Mouse (Mus musculus): ENCODE data around the gene Trio. TPM values are rescaled to one million over a fixed set of nuclear protein-coding genes. Genes with fewer than 3 reads are reported as not detected.

Gene Trio
- polyA plus RNA-seq, 1 experiment from 2014 or later = 36.4 TPM

GRCm38 (mm10) chr15:27797480-27798155 lies 228.0 kb downstream of the Trio start:
- Histone ChIP-seq H3K9me3 (replicated peaks) (no peaks in the 10 kb centered on the region), H3K27me3 (replicated peaks) (no peaks in the 10 kb centered on the region), H3K27ac (replicated peaks) (peak overlapping the region; percentile 81), H3K4me3 (replicated peaks) (no peak overlapping the region), H3K4me2 (no peak overlapping the region), H3K4me1 (peaks cover 74% of the 10 kb centered on the region), H3K36me3 (peaks cover 12% of the 10 kb centered on the region), H3K9ac (replicated peaks) (no peak overlapping the region)
- 0 out of 2 replicates have a peak, but pooled peaks have one; percentile 34 for ATAC-seq (ENCODE audit: low FRiP score)
- 41% methylated on average over 20 of the region's 20 CpGs for WGBS

GRCm38 (mm10) chr15:27796868-27797222 lies 228.8 kb downstream of the Trio start:
- Histone ChIP-seq H3K9me3 (replicated peaks) (no peaks in the 10 kb centered on the region), H3K27me3 (replicated peaks) (no peaks in the 10 kb centered on the region), H3K4me2 (no peak overlapping the region), H3K4me1 (peaks cover 74% of the 10 kb centered on the region), H3K36me3 (peaks cover 9% of the 10 kb centered on the region), H3K9ac (replicated peaks) (no peak overlapping the region), H3K27ac (replicated peaks) (peak overlapping the region; percentile 81), H3K4me3 (replicated peaks) (no peak overlapping the region)
- 64% methylated on average over 7 of the region's 7 CpGs for WGBS
- no peak for ATAC-seq (ENCODE audit: low FRiP score)

- Histone ChIP-seq H3K9me3 (replicated peaks) (no peaks in the 10 kb centered on the region), H3K4me3 (replicated peaks) (no peak overlapping the region), H3K4me1 (peaks cover 74% of the 10 kb centered on the region), H3K36me3 (peaks cover 9% of the 10 kb centered on the region), H3K27me3 (replicated peaks) (no peaks in the 10 kb centered on the region), H3K9ac (replicated peaks) (no peak overlapping the region), H3K4me2 (no peak overlapping the region), H3K27ac (replicated peaks) (peak overlapping the region; percentile 81)
- no peak for ATAC-seq (ENCODE audit: low FRiP score)
- 83% methylated on average over 22 of the region's 22 CpGs for WGBS
Measured at GRCm38 (mm10) chr15:27795942-27796867, 229.4 kb downstream of the Trio start.

- H3K36me3 ChIP-seq = peaks cover 3% of the 10 kb centered on the region; the same call in 1 of the 2 replicates
- no peak overlapping the region for H3K9ac ChIP-seq (replicated peaks)
- no peaks in the 10 kb centered on the region for H3K9me3 ChIP-seq (replicated peaks)
- no peak overlapping the region for H3K4me2 ChIP-seq
- H3K27ac ChIP-seq (replicated peaks) = peak overlapping the region; percentile 73
- peaks cover 83% of the 10 kb centered on the region for H3K4me1 ChIP-seq
- ATAC-seq (ENCODE audit: low FRiP score) = no peak
- 45% methylated on average over 6 of the region's 6 CpGs for WGBS
- no peaks in the 10 kb centered on the region for H3K27me3 ChIP-seq (replicated peaks)
- no peak overlapping the region for H3K4me3 ChIP-seq (replicated peaks)
Measured at GRCm38 (mm10) chr15:27793284-27793683, 232.4 kb downstream of the Trio start.

- Histone ChIP-seq H3K27me3 (replicated peaks) (no peaks in the 10 kb centered on the region), H3K9ac (replicated peaks) (no peak overlapping the region), H3K4me2 (no peak overlapping the region), H3K9me3 (replicated peaks) (no peaks in the 10 kb centered on the region), H3K4me1 (peaks cover 83% of the 10 kb centered on the region), H3K27ac (replicated peaks) (peak overlapping the region; percentile 73), H3K36me3 (no peaks in the 10 kb centered on the region), H3K4me3 (replicated peaks) (no peak overlapping the region)
- ATAC-seq (ENCODE audit: low FRiP score) = no peak
- 51% methylated on average over 11 of the region's 11 CpGs for WGBS
Measured at GRCm38 (mm10) chr15:27792473-27792872, 233.2 kb downstream of the Trio start.

GRCm38 (mm10) chr15:27791141-27791540 lies 234.5 kb downstream of the Trio start:
- ATAC-seq (ENCODE audit: low FRiP score) = no peak
- Histone ChIP-seq H3K9ac (replicated peaks) (no peak overlapping the region), H3K4me2 (no peak overlapping the region), H3K4me3 (replicated peaks) (no peak overlapping the region), H3K9me3 (replicated peaks) (no peaks in the 10 kb centered on the region), H3K27ac (replicated peaks) (no peak overlapping the region), H3K4me1 (peaks cover 83% of the 10 kb centered on the region), H3K36me3 (no peaks in the 10 kb centered on the region), H3K27me3 (replicated peaks) (no peaks in the 10 kb centered on the region)
- 88% methylated on average over 5 of the region's 5 CpGs for WGBS

GRCm38 (mm10) chr15:27790699-27791098 lies 234.9 kb downstream of the Trio start:
- no peak overlapping the region for H3K9ac ChIP-seq (replicated peaks)
- H3K4me3 ChIP-seq (replicated peaks) = no peak overlapping the region
- H3K4me2 ChIP-seq = no peak overlapping the region
- no peaks in the 10 kb centered on the region for H3K27me3 ChIP-seq (replicated peaks)
- 75% methylated on average over 6 of the region's 6 CpGs for WGBS
- no peaks in the 10 kb centered on the region for H3K36me3 ChIP-seq
- no peak for ATAC-seq (ENCODE audit: low FRiP score)
- H3K4me1 ChIP-seq = peaks cover 82% of the 10 kb centered on the region
- H3K9me3 ChIP-seq (replicated peaks) = no peaks in the 10 kb centered on the region
- H3K27ac ChIP-seq (replicated peaks) = peak overlapping the region; percentile 39; the same call in 1 of the 2 replicates

GRCm38 (mm10) chr15:27789325-27789724 lies 236.3 kb downstream of the Trio start:
- 43% methylated on average over 3 of the region's 3 CpGs for WGBS
- H3K4me2 ChIP-seq = no peak overlapping the region
- ATAC-seq (ENCODE audit: low FRiP score) = no peak
- H3K4me1 ChIP-seq = peaks cover 90% of the 10 kb centered on the region
- no peaks in the 10 kb centered on the region for H3K9me3 ChIP-seq (replicated peaks)
- no peaks in the 10 kb centered on the region for H3K27me3 ChIP-seq (replicated peaks)
- no peak overlapping the region for H3K4me3 ChIP-seq (replicated peaks)
- H3K36me3 ChIP-seq = no peaks in the 10 kb centered on the region
- H3K27ac ChIP-seq (replicated peaks) = peak overlapping the region; percentile 85
- 0 out of 2 replicates have a peak overlapping the region, but pooled peaks have one; percentile 5 for H3K9ac ChIP-seq (replicated peaks)

GRCm38 (mm10) chr15:27788122-27788759 lies 237.4 kb downstream of the Trio start:
- H3K4me3 ChIP-seq (replicated peaks) = peak overlapping the region; percentile 36
- H3K27ac ChIP-seq (replicated peaks) = peak overlapping the region; percentile 85
- no peaks in the 10 kb centered on the region for H3K36me3 ChIP-seq
- peaks cover 90% of the 10 kb centered on the region for H3K4me1 ChIP-seq
- peak overlapping the region; percentile 49 for H3K4me2 ChIP-seq
- no peaks in the 10 kb centered on the region for H3K9me3 ChIP-seq (replicated peaks)
- WGBS = 23% methylated on average over 17 of the region's 17 CpGs
- H3K9ac ChIP-seq (replicated peaks) = peak overlapping the region; percentile 38
- H3K27me3 ChIP-seq (replicated peaks) = no peaks in the 10 kb centered on the region
- ATAC-seq (ENCODE audit: low FRiP score) = peak; percentile 18

GRCm38 (mm10) chr15:27787151-27787550 lies 238.5 kb downstream of the Trio start:
- H3K4me1 ChIP-seq = peaks cover 90% of the 10 kb centered on the region
- peak overlapping the region; percentile 38 for H3K9ac ChIP-seq (replicated peaks)
- WGBS = 56% methylated on average over 4 of the region's 4 CpGs
- no peaks in the 10 kb centered on the region for H3K36me3 ChIP-seq
- peak overlapping the region; percentile 36 for H3K4me3 ChIP-seq (replicated peaks)
- peak overlapping the region; percentile 85 for H3K27ac ChIP-seq (replicated peaks)
- H3K9me3 ChIP-seq (replicated peaks) = no peaks in the 10 kb centered on the region
- H3K4me2 ChIP-seq = peak overlapping the region; percentile 49
- no peak for ATAC-seq (ENCODE audit: low FRiP score)
- no peaks in the 10 kb centered on the region for H3K27me3 ChIP-seq (replicated peaks)

GRCm38 (mm10) chr15:27786418-27786817 lies 239.2 kb downstream of the Trio start:
- peak overlapping the region; percentile 49 for H3K4me2 ChIP-seq
- H3K27ac ChIP-seq (replicated peaks) = peak overlapping the region; percentile 85
- peak overlapping the region; percentile 38; the same call in 1 of the 2 replicates for H3K9ac ChIP-seq (replicated peaks)
- H3K27me3 ChIP-seq (replicated peaks) = no peaks in the 10 kb centered on the region
- H3K4me3 ChIP-seq (replicated peaks) = peak overlapping the region; percentile 36
- H3K4me1 ChIP-seq = peaks cover 92% of the 10 kb centered on the region
- no peaks in the 10 kb centered on the region for H3K9me3 ChIP-seq (replicated peaks)
- no peaks in the 10 kb centered on the region for H3K36me3 ChIP-seq
- WGBS = 40% methylated on average over 11 of the region's 11 CpGs
- ATAC-seq (ENCODE audit: low FRiP score) = no peak

Measured in neural tube, embryonic 15.5 days (tissue).